Mouse (Mus musculus): ENCODE results near the gene Jag2. TPM values are rescaled to one million over a fixed set of nuclear protein-coding genes. Genes with fewer than 3 reads are reported as not detected.
A peak's percentile ranks its signal among the peaks of the same experiment; 100 is the strongest.

The Jag2 gene
- polyA plus RNA-seq, 1 experiment from 2014 or later, result 13.0 TPM

GRCm38 (mm10) chr12:112940710-112941109 lies 11.1 kb upstream of the Jag2 start:
- peak overlapping the region; percentile 86 for H3K27ac ChIP-seq (replicated peaks)
- H3K27me3 ChIP-seq, result no peaks in the 10 kb centered on the region
- WGBS, result 65% methylated on average over 9 of the region's 9 CpGs
- H3K36me3 ChIP-seq, result no peaks in the 10 kb centered on the region
- no peak overlapping the region for H3K9ac ChIP-seq
- H3K9me3 ChIP-seq (replicated peaks), result no peaks in the 10 kb centered on the region
- peak overlapping the region; percentile 80 for H3K4me2 ChIP-seq (replicated peaks)
- H3K4me3 ChIP-seq (replicated peaks), result peak overlapping the region; percentile 79; the same call in 1 of the 2 replicates
- peaks cover 47% of the 10 kb centered on the region for H3K4me1 ChIP-seq
- ATAC-seq (ENCODE audit: insufficient number of reproducible peaks, low FRiP score, low TSS enrichment, low read depth), result no peak

GRCm38 (mm10) chr12:112940238-112940637 lies 10.7 kb upstream of the Jag2 start:
- peaks cover 47% of the 10 kb centered on the region for H3K4me1 ChIP-seq
- WGBS, result 86% methylated on average over 4 of the region's 4 CpGs
- ATAC-seq (ENCODE audit: insufficient number of reproducible peaks, low FRiP score, low TSS enrichment, low read depth), result no peak
- H3K9ac ChIP-seq, result no peak overlapping the region
- H3K4me2 ChIP-seq (replicated peaks), result no peak overlapping the region; the same call in 1 of the 2 replicates
- no peaks in the 10 kb centered on the region for H3K9me3 ChIP-seq (replicated peaks)
- H3K4me3 ChIP-seq (replicated peaks), result no peak overlapping the region
- H3K27ac ChIP-seq (replicated peaks), result peak overlapping the region; percentile 28; the same call in 1 of the 2 replicates
- no peaks in the 10 kb centered on the region for H3K36me3 ChIP-seq
- no peaks in the 10 kb centered on the region for H3K27me3 ChIP-seq

GRCm38 (mm10) chr12:112938873-112939565 lies 9.4 kb upstream of the Jag2 start:
- Histone ChIP-seq H3K27ac (replicated peaks) (peak overlapping the region; percentile 18; the same call in 1 of the 2 replicates), H3K27me3 (no peaks in the 10 kb centered on the region), H3K4me2 (replicated peaks) (no peak overlapping the region), H3K4me3 (replicated peaks) (no peak overlapping the region), H3K4me1 (peaks cover 47% of the 10 kb centered on the region), H3K9ac (no peak overlapping the region), H3K9me3 (replicated peaks) (no peaks in the 10 kb centered on the region), H3K36me3 (no peaks in the 10 kb centered on the region)
- ATAC-seq (ENCODE audit: insufficient number of reproducible peaks, low FRiP score, low TSS enrichment, low read depth), result no peak
- WGBS, result 50% methylated on average over 10 of the region's 10 CpGs

- H3K4me1 ChIP-seq, result peaks cover 47% of the 10 kb centered on the region
- 76% methylated on average over 10 of the region's 10 CpGs for WGBS
- no peak overlapping the region for H3K9ac ChIP-seq
- H3K27ac ChIP-seq (replicated peaks), result peak overlapping the region; percentile 18; the same call in 1 of the 2 replicates
- no peak for ATAC-seq (ENCODE audit: insufficient number of reproducible peaks, low FRiP score, low TSS enrichment, low read depth)
- H3K4me2 ChIP-seq (replicated peaks), result no peak overlapping the region
- no peaks in the 10 kb centered on the region for H3K9me3 ChIP-seq (replicated peaks)
- H3K4me3 ChIP-seq (replicated peaks), result no peak overlapping the region
- no peaks in the 10 kb centered on the region for H3K36me3 ChIP-seq
- no peaks in the 10 kb centered on the region for H3K27me3 ChIP-seq
These were observed 8.8 kb upstream of the Jag2 start for GRCm38 (mm10) chr12:112938366-112938765.

- no peak overlapping the region for H3K4me3 ChIP-seq (replicated peaks)
- no peaks in the 10 kb centered on the region for H3K36me3 ChIP-seq
- no peak overlapping the region; the same call in 1 of the 2 replicates for H3K4me2 ChIP-seq (replicated peaks)
- H3K27ac ChIP-seq (replicated peaks), result peak overlapping the region; percentile 18; the same call in 1 of the 2 replicates
- 28% methylated on average over 9 of the region's 9 CpGs for WGBS
- peak; percentile 25 for ATAC-seq (ENCODE audit: insufficient number of reproducible peaks, low FRiP score, low TSS enrichment, low read depth)
- H3K4me1 ChIP-seq, result peaks cover 51% of the 10 kb centered on the region
- no peaks in the 10 kb centered on the region for H3K27me3 ChIP-seq
- H3K9me3 ChIP-seq (replicated peaks), result no peaks in the 10 kb centered on the region
- no peak overlapping the region for H3K9ac ChIP-seq
These were observed 8.3 kb upstream of the Jag2 start for GRCm38 (mm10) chr12:112937906-112938305.

GRCm38 (mm10) chr12:112932647-112933046 lies 3.1 kb upstream of the Jag2 start:
- H3K9me3 ChIP-seq (replicated peaks), result no peaks in the 10 kb centered on the region

GRCm38 (mm10) chr12:112928401-112929241 lies 955 bp downstream of the Jag2 start:
- Histone ChIP-seq H3K4me1 (peaks cover 53% of the 10 kb centered on the region), H3K27ac (replicated peaks) (peak overlapping the region; percentile 58), H3K4me3 (replicated peaks) (peak overlapping the region; percentile 59), H3K9me3 (replicated peaks) (no peaks in the 10 kb centered on the region), H3K27me3 (peaks cover 60% of the 10 kb centered on the region), H3K4me2 (replicated peaks) (peak overlapping the region; percentile 98), H3K9ac (peak overlapping the region; percentile 33), H3K36me3 (no peaks in the 10 kb centered on the region)
- WGBS, result 1% methylated on average over 114 of the region's 124 CpGs
- no peak for ATAC-seq (ENCODE audit: insufficient number of reproducible peaks, low FRiP score, low TSS enrichment, low read depth)

More at GRCm38 (mm10) chr12:112932647-112933046, 3.1 kb upstream of the Jag2 start:
- no peak overlapping the region for H3K4me2 ChIP-seq (replicated peaks)
- H3K36me3 ChIP-seq, result no peaks in the 10 kb centered on the region
- peaks cover 43% of the 10 kb centered on the region for H3K27me3 ChIP-seq
- ATAC-seq (ENCODE audit: insufficient number of reproducible peaks, low FRiP score, low TSS enrichment, low read depth), result no peak
- no peak overlapping the region for H3K4me3 ChIP-seq (replicated peaks)
- peaks cover 33% of the 10 kb centered on the region for H3K4me1 ChIP-seq
- WGBS, result 19% methylated on average over 7 of the region's 7 CpGs
- H3K9ac ChIP-seq, result no peak overlapping the region
- H3K27ac ChIP-seq (replicated peaks), result no peak overlapping the region

- peak overlapping the region; percentile 98 for H3K4me2 ChIP-seq (replicated peaks)
- peak overlapping the region; percentile 59 for H3K4me3 ChIP-seq (replicated peaks)
- no peaks in the 10 kb centered on the region for H3K36me3 ChIP-seq
- no peaks in the 10 kb centered on the region for H3K9me3 ChIP-seq (replicated peaks)
- 48% methylated on average over 14 of the region's 14 CpGs for WGBS
- H3K27me3 ChIP-seq, result peaks cover 60% of the 10 kb centered on the region
- peaks cover 44% of the 10 kb centered on the region for H3K4me1 ChIP-seq
- ATAC-seq (ENCODE audit: insufficient number of reproducible peaks, low FRiP score, low TSS enrichment, low read depth), result no peak
- peak overlapping the region; percentile 58; the same call in 1 of the 2 replicates for H3K27ac ChIP-seq (replicated peaks)
- H3K9ac ChIP-seq, result no peak overlapping the region
These were observed 2.3 kb downstream of the Jag2 start for GRCm38 (mm10) chr12:112927265-112927664.

- H3K9ac ChIP-seq, result no peak overlapping the region
- H3K27ac ChIP-seq (replicated peaks), result no peak overlapping the region
- no peak overlapping the region for H3K4me3 ChIP-seq (replicated peaks)
- H3K4me1 ChIP-seq, result peaks cover 43% of the 10 kb centered on the region
- H3K9me3 ChIP-seq (replicated peaks), result no peaks in the 10 kb centered on the region
- H3K36me3 ChIP-seq, result 0 out of 2 replicates have a peak, but pooled peaks cover 2% of the 10 kb centered on the region
- 79% methylated on average over 6 of the region's 6 CpGs for WGBS
- peaks cover 50% of the 10 kb centered on the region for H3K27me3 ChIP-seq
- no peak for ATAC-seq (ENCODE audit: insufficient number of reproducible peaks, low FRiP score, low TSS enrichment, low read depth)
- H3K4me2 ChIP-seq (replicated peaks), result peak overlapping the region; percentile 98; the same call in 1 of the 2 replicates
These were observed 3.6 kb downstream of the Jag2 start for GRCm38 (mm10) chr12:112925950-112926349.

GRCm38 (mm10) chr12:112922541-112922940 lies 7.0 kb downstream of the Jag2 start:
- Histone ChIP-seq H3K9ac (no peak overlapping the region), H3K27me3 (peaks cover 16% of the 10 kb centered on the region), H3K4me1 (peaks cover 19% of the 10 kb centered on the region), H3K36me3 (0 out of 2 replicates have a peak, but pooled peaks cover 2% of the 10 kb centered on the region), H3K4me2 (replicated peaks) (no peak overlapping the region), H3K4me3 (replicated peaks) (no peak overlapping the region), H3K27ac (replicated peaks) (no peak overlapping the region), H3K9me3 (replicated peaks) (no peaks in the 10 kb centered on the region)
- ATAC-seq (ENCODE audit: insufficient number of reproducible peaks, low FRiP score, low TSS enrichment, low read depth), result no peak
- WGBS, result 14% methylated on average over 3 of the region's 3 CpGs

- 75% methylated on average over 12 of the region's 12 CpGs for WGBS
- Histone ChIP-seq H3K9me3 (replicated peaks) (no peaks in the 10 kb centered on the region), H3K27me3 (peaks cover 6% of the 10 kb centered on the region; the same call in 1 of the 2 replicates), H3K27ac (replicated peaks) (no peak overlapping the region), H3K4me1 (peaks cover 10% of the 10 kb centered on the region; the same call in 1 of the 2 replicates), H3K36me3 (0 out of 2 replicates have a peak, but pooled peaks cover 2% of the 10 kb centered on the region), H3K4me3 (replicated peaks) (no peak overlapping the region), H3K9ac (no peak overlapping the region), H3K4me2 (replicated peaks) (no peak overlapping the region)
- ATAC-seq (ENCODE audit: insufficient number of reproducible peaks, low FRiP score, low TSS enrichment, low read depth), result no peak
These were observed 8.1 kb downstream of the Jag2 start for GRCm38 (mm10) chr12:112921518-112921917.
